Mouse (Mus musculus): Measurements from ENCODE around the gene Il6st. TPM values are rescaled to one million over a fixed set of nuclear protein-coding genes. Genes with fewer than 3 reads are reported as not detected.

Gene Il6st
- polyA plus RNA-seq, 1 experiment from 2014 or later = 9.8 TPM

- Histone ChIP-seq H3K27ac (ENCODE audit: low read depth, low read length) (no peak overlapping the region), H3K4me3 (ENCODE audit: low read depth, low read length) (no peak overlapping the region), H3K4me1 (ENCODE audit: control insufficient read depth, insufficient read depth, low read length) (no peaks in the 10 kb centered on the region), H3K9ac (ENCODE audit: low read length) (no peak overlapping the region), H3K27me3 (replicated peaks; ENCODE audit: control insufficient read depth, insufficient read depth, low read length) (no peaks in the 10 kb centered on the region), H3K4me2 (ENCODE audit: low read length) (no peak overlapping the region), H3K36me3 (ENCODE audit: control insufficient read depth, insufficient read depth, low read length) (no peaks in the 10 kb centered on the region), H3K9me3 (replicated peaks; ENCODE audit: control insufficient read depth, low read length) (no peaks in the 10 kb centered on the region)
- WGBS = 95% methylated on average over 7 of the region's 7 CpGs
- ATAC-seq (no peak), DNase-seq (ENCODE audit: low spot score) (no peak)
Measured at GRCm38 (mm10) chr13:112537065-112537464, 73.2 kb downstream of the Il6st start.

DNA sequence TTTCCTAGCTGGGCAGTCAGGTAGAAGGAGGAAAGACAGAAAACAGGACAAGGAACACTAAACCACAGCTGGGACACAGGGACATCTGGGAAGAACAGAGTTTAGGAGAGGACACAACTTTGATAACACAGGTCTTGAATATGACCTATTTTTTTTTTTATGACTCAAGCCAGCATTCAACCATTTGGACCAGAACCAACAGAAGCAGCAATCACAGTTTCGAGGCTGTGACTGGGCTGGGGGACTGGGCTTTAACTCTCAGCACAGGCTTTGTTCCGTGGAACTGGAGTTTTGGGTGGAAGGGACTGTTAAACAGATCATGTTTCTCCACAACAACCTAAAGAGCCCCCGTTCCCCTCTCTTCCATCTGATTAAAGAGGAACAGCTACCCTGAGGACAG lies 76.7 kb downstream of the Il6st start:
- Histone ChIP-seq H3K4me1 (ENCODE audit: control insufficient read depth, insufficient read depth, low read length) (no peaks in the 10 kb centered on the region), H3K9ac (ENCODE audit: low read length) (no peak overlapping the region), H3K4me2 (ENCODE audit: low read length) (no peak overlapping the region), H3K4me3 (ENCODE audit: low read depth, low read length) (no peak overlapping the region), H3K36me3 (ENCODE audit: control insufficient read depth, insufficient read depth, low read length) (no peaks in the 10 kb centered on the region), H3K27ac (ENCODE audit: low read depth, low read length) (no peak overlapping the region), H3K9me3 (replicated peaks; ENCODE audit: control insufficient read depth, low read length) (no peaks in the 10 kb centered on the region), H3K27me3 (replicated peaks; ENCODE audit: control insufficient read depth, insufficient read depth, low read length) (no peaks in the 10 kb centered on the region)
- no peak for DNase-seq (ENCODE audit: low spot score)
- ATAC-seq = no peak
- 79% methylated on average over 3 of the region's 3 CpGs for WGBS

DNA sequence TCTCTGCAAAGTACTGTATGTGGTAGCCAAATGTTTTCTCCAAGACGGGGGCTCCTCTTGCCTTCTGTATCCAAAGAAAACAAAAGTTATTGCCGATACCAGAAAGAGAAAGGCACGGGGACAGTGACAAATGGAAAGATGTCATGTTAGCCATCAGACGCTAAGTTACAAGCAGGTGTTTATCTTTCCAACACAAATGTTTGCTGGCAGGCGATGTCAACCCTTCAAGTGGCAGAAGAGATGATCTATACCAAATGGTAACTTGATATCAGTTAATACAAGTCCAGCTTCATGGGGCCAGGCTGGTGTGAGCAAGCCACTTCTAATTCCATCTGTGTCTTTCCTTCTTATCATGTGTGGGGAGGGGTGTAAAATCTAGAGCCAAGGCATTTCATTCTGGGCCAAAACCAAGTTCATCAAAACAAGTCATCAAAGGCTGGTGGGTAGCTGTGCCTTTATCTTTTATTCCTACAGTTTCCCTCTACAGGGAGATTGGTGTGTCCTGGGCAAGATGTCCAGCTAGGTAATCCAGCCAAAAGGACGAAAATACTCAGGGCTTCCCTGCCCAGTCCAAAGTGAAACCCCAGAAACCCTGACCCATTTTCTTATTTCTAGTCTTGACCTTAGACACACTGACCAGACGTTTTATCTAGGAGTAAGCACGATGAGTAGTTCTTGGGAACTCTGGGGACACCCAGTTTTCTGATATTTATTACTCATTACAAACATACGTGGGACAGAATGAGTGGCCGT lies 77.5 kb downstream of the Il6st start:
- no peak for DNase-seq (ENCODE audit: low spot score)
- H3K4me2 ChIP-seq (ENCODE audit: low read length) = no peak overlapping the region
- no peak overlapping the region for H3K9ac ChIP-seq (ENCODE audit: low read length)
- WGBS = 87% methylated on average over 10 of the region's 10 CpGs
- no peaks in the 10 kb centered on the region for H3K9me3 ChIP-seq (replicated peaks; ENCODE audit: control insufficient read depth, low read length)
- H3K4me3 ChIP-seq (ENCODE audit: low read depth, low read length) = no peak overlapping the region
- H3K27ac ChIP-seq (ENCODE audit: low read depth, low read length) = no peak overlapping the region
- H3K36me3 ChIP-seq (ENCODE audit: control insufficient read depth, insufficient read depth, low read length) = no peaks in the 10 kb centered on the region
- H3K4me1 ChIP-seq (ENCODE audit: control insufficient read depth, insufficient read depth, low read length) = no peaks in the 10 kb centered on the region
- no peak for ATAC-seq
- no peaks in the 10 kb centered on the region for H3K27me3 ChIP-seq (replicated peaks; ENCODE audit: control insufficient read depth, insufficient read depth, low read length)

DNA sequence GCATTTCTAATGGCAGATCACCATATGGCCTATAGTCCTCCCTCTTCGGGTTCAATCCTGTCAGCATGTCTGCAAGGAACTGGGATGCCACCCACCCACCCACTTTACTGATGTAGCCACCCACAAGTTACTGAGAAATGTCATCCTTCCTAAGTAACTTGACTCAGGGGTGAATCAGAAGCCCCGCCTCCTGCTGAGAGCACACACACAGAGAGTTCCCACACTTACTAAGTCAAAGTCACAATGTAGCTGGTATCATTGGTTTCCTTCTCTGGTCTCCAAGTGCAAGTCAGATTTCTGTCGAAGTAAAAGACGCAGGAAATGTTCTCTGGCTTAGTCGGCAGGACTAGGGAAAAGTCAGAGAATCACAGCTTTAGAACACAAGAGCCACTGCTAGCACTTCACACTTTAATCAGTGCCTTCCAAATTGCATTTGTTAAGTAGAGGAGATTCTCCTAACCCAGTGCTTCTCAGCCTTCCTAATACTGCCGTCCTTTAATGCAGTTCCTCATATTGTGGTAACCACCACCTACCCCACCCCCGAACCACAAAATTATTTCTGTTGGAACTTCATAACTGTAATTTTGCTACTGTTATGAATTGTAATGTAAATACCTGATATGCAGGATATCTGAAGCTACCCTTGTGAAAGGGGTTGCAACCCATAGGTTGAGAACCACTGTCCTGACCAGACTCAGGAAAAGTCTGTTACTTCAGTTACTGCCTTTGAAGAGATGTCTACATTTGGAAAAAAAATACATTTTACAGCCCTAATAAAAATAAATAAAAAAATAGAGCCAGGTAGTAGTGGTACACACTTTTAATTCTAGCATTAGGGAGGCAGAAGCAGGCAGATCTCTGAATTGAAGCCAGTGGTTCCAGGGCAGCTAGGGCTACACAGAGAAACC lies 88.0 kb downstream of the Il6st start:
- Histone ChIP-seq H3K9me3 (replicated peaks; ENCODE audit: control insufficient read depth, low read length) (no peaks in the 10 kb centered on the region), H3K27ac (ENCODE audit: low read depth, low read length) (no peak overlapping the region), H3K9ac (ENCODE audit: low read length) (no peak overlapping the region), H3K4me2 (ENCODE audit: low read length) (no peak overlapping the region), H3K4me1 (ENCODE audit: control insufficient read depth, insufficient read depth, low read length) (no peaks in the 10 kb centered on the region), H3K4me3 (ENCODE audit: low read depth, low read length) (no peak overlapping the region), H3K36me3 (ENCODE audit: control insufficient read depth, insufficient read depth, low read length) (no peaks in the 10 kb centered on the region), H3K27me3 (replicated peaks; ENCODE audit: control insufficient read depth, insufficient read depth, low read length) (no peaks in the 10 kb centered on the region)
- ATAC-seq (no peak), DNase-seq (ENCODE audit: low spot score) (no peak)
- WGBS = 90% methylated on average over 7 of the region's 7 CpGs

DNA sequence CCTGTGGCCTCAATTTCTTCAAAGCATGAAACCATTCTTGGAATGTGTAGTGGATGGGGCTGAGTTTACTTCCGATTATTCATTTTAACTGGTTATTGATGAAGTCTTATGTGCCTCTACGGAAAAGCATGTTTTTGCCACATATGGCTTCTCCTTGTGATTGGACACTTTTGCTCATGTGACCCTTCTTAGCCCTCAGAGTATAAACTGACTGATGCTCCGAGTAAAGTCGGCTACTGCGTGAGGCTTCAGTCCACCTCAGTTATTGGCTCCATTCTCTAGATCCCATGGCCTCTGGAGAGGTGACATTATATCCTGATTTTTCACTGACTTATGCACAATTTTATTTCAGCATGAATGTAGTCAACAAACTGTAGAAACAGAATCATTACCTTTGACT lies 89.4 kb downstream of the Il6st start:
- H3K4me2 ChIP-seq (ENCODE audit: low read length) = no peak overlapping the region
- H3K9me3 ChIP-seq (replicated peaks; ENCODE audit: control insufficient read depth, low read length) = no peaks in the 10 kb centered on the region
- 92% methylated on average over 5 of the region's 5 CpGs for WGBS
- DNase-seq (ENCODE audit: low spot score) (no peak), ATAC-seq (no peak)
- H3K27me3 ChIP-seq (replicated peaks; ENCODE audit: control insufficient read depth, insufficient read depth, low read length) = no peaks in the 10 kb centered on the region
- no peak overlapping the region for H3K4me3 ChIP-seq (ENCODE audit: low read depth, low read length)
- H3K9ac ChIP-seq (ENCODE audit: low read length) = no peak overlapping the region
- H3K27ac ChIP-seq (ENCODE audit: low read depth, low read length) = no peak overlapping the region
- H3K4me1 ChIP-seq (ENCODE audit: control insufficient read depth, insufficient read depth, low read length) = no peaks in the 10 kb centered on the region
- no peaks in the 10 kb centered on the region for H3K36me3 ChIP-seq (ENCODE audit: control insufficient read depth, insufficient read depth, low read length)

GRCm38 (mm10) chr13:112556501-112556900 lies 92.6 kb downstream of the Il6st start:
- Histone ChIP-seq H3K27ac (ENCODE audit: low read depth, low read length) (no peak overlapping the region), H3K4me3 (ENCODE audit: low read depth, low read length) (no peak overlapping the region), H3K4me2 (ENCODE audit: low read length) (no peak overlapping the region), H3K4me1 (ENCODE audit: control insufficient read depth, insufficient read depth, low read length) (no peaks in the 10 kb centered on the region), H3K27me3 (replicated peaks; ENCODE audit: control insufficient read depth, insufficient read depth, low read length) (no peaks in the 10 kb centered on the region), H3K36me3 (ENCODE audit: control insufficient read depth, insufficient read depth, low read length) (no peaks in the 10 kb centered on the region), H3K9ac (ENCODE audit: low read length) (no peak overlapping the region), H3K9me3 (replicated peaks; ENCODE audit: control insufficient read depth, low read length) (no peaks in the 10 kb centered on the region)
- 73% methylated on average over 2 of the region's 2 CpGs for WGBS
- ATAC-seq (no peak), DNase-seq (ENCODE audit: low spot score) (no peak)

Other genes with a start within 250 kb of the Il6st start
- 2.6 and 3.6 TPM in 2 replicates for gene Ankrd55, start 175.6 kb upstream of the Il6st start, polyA plus RNA-seq (2014; fragmentation: Nextera tagmentation; extraction: Ambion mirVana)
- 0.11 and 0.30 TPM in 2 replicates for gene Il31ra, start 130.3 kb downstream of the Il6st start, polyA plus RNA-seq (2014; fragmentation: Nextera tagmentation; extraction: Ambion mirVana)
- 0.70 and 0.93 TPM in 2 replicates for gene Ddx4, start 188.4 kb downstream of the Il6st start, polyA plus RNA-seq (2014; fragmentation: Nextera tagmentation; extraction: Ambion mirVana)
- 16.8 and 21.7 TPM in 2 replicates for gene Slc38a9, start 196.7 kb downstream of the Il6st start, polyA plus RNA-seq (2014; fragmentation: Nextera tagmentation; extraction: Ambion mirVana)

Measured in forebrain, embryonic 14.5 days (tissue).